Mouse (Mus musculus) testis, postnatal 10 days (tissue): ENCODE data around the gene Tubb4b.
A peak's percentile ranks its signal among the peaks of the same experiment; 100 is the strongest.

Experiments used
- DNase-seq: peaks from one replicate; pipeline ENCODE4 v3.0.0; 2021; ENCODE audit warnings: low spot score

Tubb4b gene

DNA sequence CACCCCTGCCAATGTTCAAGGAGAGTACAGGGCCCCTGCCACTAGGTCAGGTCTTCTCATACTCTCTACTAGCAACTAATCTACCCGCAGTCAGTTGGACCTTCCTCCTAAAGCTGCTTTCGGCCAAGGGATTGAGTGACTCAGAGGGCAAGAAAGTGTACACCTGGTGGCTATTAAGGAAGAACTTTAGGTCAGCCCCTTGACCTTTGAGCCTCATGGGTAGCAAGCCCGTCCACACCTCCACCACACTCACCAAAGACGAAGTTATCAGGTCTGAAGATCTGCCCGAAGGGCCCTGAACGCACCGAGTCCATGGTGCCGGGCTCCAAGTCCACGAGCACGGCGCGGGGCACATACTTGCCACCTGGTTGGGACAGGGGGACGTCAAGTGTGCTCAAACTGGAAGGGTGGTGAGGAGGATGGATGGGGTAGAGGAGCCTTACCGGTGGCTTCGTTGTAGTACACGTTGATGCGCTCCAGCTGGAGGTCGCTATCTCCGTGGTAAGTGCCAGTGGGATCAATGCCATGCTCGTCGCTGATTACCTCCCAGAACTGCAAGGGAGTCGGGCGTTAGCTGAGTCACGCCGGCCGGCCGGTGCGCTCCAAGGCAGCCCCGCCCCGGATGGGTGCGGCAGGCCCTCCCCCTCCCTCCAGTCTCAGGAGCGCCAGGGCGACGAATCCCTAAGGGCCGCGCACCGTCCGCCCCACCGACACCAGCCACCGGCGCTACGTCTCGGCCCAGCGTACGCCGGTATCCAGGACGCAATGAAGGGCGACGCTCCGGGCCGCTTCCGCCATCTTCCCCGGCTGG, 616 bp downstream of the Tubb4b start:
- DNase-seq: peak; percentile 82

- DNase-seq: no peak
These were observed 3.1 kb downstream of the Tubb4b start for GRCm38 (mm10) chr2:25221331-25221772.

- no peak for DNase-seq
These were observed 6.1 kb downstream of the Tubb4b start, which contains the start of gene Fam166a for GRCm38 (mm10) chr2:25218445-25218844. Gene Fam166a, plus strand, starts transcription at chr2:25218745.

- DNase-seq: no peak
These were observed 6.8 kb downstream of the Tubb4b start for GRCm38 (mm10) chr2:25217666-25218065.

GRCm38 (mm10) chr2:25214444-25214843, 10.1 kb downstream of the Tubb4b start, which contains the start of gene Stpg3:
Gene Stpg3, minus strand, starts transcription at chr2:25214637.
- no peak for DNase-seq

DNA sequence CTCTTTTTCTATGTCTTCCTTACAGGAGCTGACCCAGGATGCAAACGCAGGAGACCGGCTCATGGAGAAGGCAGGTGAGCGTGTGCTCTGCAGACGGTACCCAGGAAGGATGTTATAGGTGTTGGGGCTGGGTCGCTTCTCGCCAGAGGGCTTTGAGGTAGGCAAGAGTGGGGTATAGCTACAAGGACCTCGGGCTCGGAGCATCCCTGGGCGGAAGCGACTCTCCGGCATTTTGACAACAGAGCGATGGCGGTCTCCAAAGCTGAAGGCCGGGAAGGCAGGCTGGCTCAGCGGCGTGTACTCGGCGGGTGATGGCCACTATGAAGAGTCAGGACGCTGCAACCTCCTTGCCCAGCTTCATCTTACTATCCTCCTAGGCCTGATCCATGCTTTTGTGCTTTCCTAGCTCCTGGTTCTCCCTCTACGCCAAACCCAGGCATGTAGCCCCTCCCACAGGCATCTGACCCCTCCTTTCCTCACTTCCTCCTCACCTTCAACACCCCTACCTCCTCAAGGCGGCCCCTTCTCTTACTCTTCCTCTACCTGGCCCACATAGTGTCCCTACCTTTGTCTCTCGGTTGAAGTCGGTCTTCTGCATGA, 11.1 kb downstream of the Tubb4b start:
- DNase-seq: no peak

DNA sequence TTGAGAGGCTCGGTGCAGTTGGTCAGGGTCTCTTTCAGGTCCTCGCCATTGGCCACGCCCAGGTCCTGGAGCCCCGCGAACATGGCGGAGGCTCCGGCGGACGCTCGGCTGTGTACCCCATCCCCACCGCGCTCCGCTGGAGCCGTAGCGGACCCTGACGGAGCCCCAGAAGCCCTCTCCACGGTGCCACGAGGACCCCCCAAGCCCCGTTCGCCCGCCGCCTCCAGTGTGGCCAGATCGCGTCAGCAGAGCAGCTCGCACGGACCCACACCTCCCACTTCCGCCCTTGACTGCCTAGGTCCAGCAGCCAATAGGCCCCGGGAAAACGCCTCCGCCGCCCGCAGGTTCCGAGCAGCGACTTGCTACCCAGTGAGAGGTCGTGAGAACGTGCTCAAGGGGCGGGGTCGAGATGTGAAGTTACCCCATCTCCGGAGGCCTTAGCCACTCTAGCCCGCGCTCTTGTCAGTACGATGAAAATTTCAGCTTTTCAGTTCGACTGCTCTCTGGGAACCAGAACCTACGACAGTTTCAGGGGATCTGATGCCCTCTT, 13.3 kb downstream of the Tubb4b start, which contains the start of gene Nelfb:
Nelfb (minus strand) TSS at position 369 of the 550 bp plus-strand sequence.
- DNase-seq: peak; percentile 93

DNA sequence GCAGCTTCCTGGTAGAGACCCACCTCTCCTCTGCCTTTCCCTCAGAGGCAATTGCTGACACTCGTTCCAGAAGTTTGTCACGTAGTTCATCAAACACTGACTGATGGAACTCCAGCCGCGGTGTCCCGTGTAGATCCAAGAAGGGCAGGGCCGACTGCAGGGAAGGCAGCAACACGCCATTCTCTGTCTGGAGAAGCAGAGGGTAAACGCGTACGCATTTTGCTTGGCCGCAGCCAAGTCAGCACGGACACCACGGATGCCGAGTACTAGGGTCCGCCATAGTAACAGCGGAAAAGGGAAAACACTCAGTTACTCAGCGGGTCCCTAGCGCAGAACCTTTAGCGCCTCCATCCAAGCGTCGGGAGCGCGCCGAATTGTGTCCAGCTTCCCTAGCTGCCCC, 13.8 kb downstream of the Tubb4b start:
- no peak for DNase-seq

DNA sequence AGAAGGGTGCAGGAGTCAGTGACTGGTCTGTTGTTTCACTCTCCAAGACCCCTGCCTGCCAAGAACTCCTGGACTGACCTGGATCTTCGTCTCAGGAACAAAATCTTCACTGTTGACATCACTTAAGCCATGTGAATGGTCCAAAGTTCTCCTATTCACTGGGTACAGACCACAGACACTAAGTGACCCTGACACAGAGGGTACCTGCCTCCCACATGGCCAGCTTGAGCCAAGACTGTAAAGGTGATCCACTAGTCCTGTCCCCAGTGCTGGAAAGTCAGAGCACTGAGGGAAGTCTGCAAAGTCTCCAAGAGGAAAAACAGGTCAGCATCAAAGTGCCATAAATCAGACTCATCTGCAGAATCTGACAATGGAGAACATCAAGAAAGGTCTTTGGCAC, 16.9 kb downstream of the Tubb4b start:
- DNase-seq: no peak

DNA sequence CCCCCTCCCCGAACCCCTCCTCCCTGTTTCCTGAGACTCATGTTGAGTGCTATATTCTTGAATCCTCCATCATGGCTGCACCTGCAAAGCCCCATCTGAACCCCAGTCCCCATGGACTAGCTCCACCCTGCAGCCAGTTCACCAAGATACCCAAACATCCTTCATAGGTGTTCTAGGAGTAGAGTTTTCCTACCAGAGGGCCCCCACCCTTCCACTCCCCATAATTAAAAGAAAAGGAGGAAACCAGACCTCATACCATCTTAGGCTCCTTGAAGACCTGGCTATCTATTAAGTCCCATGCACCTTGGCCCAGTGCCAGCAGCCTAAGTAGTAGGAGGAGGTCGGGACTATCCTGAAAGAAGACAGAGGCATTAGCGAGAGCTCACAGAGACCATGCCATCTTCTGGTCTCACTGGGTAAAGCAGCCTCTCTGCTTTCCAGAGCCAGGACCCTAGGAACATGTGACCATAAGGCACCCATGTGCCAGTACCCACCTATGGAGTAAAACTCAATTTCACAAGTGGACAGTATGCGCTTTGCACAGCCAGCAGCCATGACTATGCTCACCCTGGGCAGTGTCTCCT, 20.8 kb downstream of the Tubb4b start:
- DNase-seq: peak; percentile 65

DNA sequence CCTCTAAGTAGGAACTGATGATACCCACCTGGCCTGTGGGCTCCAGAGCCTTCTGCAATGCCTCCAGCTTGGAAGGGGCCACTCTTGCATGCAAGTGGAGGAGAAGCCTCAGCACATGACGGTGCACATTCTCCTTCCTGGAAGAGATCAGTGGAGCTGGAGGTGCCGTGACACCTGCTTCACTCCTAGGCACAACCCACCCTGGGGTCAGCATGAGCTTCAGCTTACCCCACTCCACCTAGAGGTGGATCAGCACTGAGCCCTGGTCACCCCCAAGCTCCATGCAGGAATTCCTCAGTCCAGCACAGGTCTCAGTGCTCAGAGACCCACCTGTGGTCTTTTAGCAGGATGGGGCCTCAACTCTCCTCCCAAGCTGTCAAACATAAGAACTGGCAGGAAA, 23.9 kb downstream of the Tubb4b start:
- DNase-seq: no peak

DNA sequence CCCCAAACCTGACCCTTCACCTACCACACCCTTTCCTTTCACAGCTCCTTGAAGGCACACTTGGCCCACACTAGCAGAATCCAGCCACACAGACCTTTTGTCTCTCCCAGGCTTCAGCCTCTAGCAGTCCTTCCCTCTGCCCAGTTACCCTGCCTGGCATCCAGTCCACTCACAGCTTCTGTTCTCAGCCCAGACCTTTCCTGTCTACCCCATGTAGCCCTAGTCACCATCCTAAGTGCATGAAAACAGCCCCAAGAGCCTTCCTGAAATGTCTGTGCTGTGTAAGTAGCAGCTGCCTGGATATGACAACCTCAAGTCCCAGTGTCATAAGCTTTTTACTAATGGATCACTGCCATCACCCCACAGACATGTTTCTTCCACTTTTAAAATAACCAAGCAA, 26.6 kb downstream of the Tubb4b start:
- DNase-seq: no peak

DNA sequence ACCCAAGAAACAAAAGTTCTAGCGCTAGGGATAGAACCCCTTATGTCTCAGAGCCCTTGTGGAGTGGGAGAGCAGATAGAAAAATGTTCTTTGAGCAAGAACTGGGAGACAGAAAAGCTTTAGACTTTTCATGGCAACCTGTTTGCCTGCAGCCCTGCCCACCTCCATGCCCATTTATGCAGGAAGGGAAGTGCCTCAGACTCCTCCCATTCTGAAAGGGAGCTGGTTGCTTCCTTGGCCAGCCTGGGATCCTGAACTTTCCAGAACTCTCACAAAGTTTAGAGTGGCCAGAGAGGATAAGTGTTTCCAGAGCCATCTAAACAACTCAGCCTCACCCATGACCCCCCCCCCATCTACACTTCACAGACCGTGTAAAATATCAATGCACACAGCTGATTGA, 27.3 kb downstream of the Tubb4b start:
- DNase-seq: no peak

- DNase-seq: peak; percentile 70
These were observed 28.1 kb downstream of the Tubb4b start, which contains the start of gene Tor4a for GRCm38 (mm10) chr2:25196172-25196954. Gene Tor4a, minus strand, starts transcription at chr2:25196886.

- DNase-seq: peak; percentile 65
These were observed 29.0 kb downstream of the Tubb4b start for GRCm38 (mm10) chr2:25195211-25196156.

DNA sequence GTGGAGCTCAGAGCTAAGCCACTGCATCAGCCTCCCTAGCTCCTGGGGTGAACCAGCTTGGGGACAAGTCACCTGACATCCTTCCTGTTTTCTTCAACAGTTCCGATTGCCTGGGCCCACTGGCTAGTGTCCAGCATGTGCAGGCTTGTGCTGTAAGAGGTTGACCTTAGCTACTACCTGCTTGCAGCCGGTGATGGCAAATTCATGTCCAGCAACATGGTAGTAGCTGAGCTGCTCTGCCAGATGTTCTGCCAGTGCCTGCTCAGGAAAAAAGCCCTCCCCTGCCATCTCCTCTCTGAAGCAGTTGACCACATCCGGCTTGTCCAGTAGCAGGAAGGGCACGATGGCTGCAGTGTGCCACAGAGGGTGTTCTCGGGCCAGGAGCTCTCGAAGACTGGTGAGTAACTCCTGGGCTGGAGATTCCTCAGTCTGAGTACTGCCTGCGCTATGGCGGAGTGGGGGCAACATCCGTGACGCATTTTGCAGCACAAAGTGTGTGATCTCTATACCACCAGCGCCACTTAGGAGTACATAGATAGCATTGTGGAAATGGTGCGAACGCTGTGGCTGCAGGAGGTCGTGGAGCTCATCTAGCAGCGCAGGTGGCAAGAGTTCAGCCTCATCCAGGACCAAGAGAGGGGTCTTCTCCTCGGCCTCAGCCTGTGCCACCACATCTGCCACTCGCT, 29.9 kb downstream of the Tubb4b start:
- DNase-seq: no peak

- no peak for DNase-seq
These were observed 30.5 kb downstream of the Tubb4b start for GRCm38 (mm10) chr2:25194006-25194405.

DNA sequence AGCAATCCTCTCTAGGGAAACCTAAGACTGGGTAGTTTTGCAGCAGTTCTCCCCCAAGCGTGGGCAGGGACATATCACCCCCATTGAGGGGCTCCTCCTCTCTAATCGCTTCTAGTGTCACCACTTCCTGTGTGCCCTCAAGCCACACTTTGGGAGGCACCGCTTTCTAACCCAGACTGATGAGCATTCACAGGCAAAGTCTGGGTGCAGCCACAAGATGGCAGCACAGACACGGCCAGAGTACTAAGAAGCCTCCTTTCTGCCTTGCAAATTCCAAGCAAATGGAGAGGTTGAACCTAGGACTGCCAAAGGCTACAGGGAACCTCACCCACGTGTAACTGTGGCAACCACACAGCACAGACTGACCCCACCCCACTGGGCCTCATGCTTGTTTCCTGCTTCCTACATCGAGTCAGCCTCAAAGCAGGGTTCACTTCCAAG, 31.2 kb downstream of the Tubb4b start:
- DNase-seq: peak; percentile 83

DNA sequence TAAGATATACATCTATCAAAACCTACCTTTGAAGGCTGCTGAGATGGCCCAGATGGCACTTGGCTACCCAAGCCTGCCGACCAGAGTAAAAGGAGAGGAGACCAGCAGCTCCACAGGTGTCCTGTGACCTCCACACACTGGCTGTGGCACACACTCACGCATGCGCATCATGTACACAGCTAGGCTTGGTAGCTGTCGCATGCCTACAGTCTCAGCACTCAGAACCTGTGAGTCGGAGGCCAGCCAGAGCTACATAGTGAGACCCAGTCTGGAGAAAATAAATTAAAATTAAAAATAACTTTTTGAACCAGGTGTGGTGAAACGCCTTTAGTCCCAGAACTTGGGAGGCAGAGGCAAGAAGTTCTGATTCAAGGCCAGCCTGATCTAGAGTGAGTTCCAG, 36.7 kb downstream of the Tubb4b start:
- DNase-seq: no peak

GRCm38 (mm10) chr2:25186575-25186930, 37.9 kb downstream of the Tubb4b start:
- DNase-seq: no peak
